Mouse (Mus musculus) heart, embryonic 10.5 days (tissue): ENCODE results near the gene Camk2d. TPM values are rescaled to one million over a fixed set of nuclear protein-coding genes. Genes with fewer than 3 reads are reported as not detected.

Experiments
- DNase-seq: peaks from one replicate; pipeline ENCODE4 v3.0.0-alpha.2; 2017; ENCODE audit warnings: low spot score
- H3K27ac ChIP-seq: fragments of 300-500 bp; sonication (generic); 2 replicates; pipeline ENCODE4 v1.5.1; 2016; ENCODE audit warnings: mild to moderate bottlenecking
- H3K27me3 ChIP-seq: fragments of 300-500 bp; sonication (generic); 2 replicates; pipeline ENCODE4 v1.6.1; 2016; ENCODE audit warnings: mild to moderate bottlenecking; ENCODE audit not compliant: poor library complexity, insufficient read depth, severe bottlenecking
- H3K36me3 ChIP-seq: fragments of 300-500 bp; sonication (generic); 2 replicates; pipeline ENCODE4 v1.6.1; 2016; ENCODE audit warnings: mild to moderate bottlenecking, moderate library complexity
- H3K4me1 ChIP-seq: fragments of 300-500 bp; sonication (generic); 2 replicates; pipeline ENCODE4 v1.6.1; 2016; ENCODE audit warnings: mild to moderate bottlenecking
- H3K4me3 ChIP-seq: fragments of 300-500 bp; sonication (generic); 2 replicates; pipeline ENCODE4 v1.5.1; 2016; ENCODE audit warnings: mild to moderate bottlenecking, moderate library complexity
- H3K9me3 ChIP-seq: fragments of 300-500 bp; sonication (generic); 2 replicates; pipeline ENCODE4 v1.6.1; 2016; ENCODE audit warnings: mild to moderate bottlenecking, moderate library complexity
- WGBS: fragments of 180-500 bp; shearing (Covaris S2); methylation state at CpG from one replicate; pipeline ENCODE4 v1.1.7; 2016; 5-methylcytosine and 5-hydroxymethylcytosine counted together
- polyA plus RNA-seq: library from polyadenylated mRNA; unstranded; fragments of >200 nt; fragmentation: Nextera tagmentation; extraction: Ambion mirVana; gene quantifications from 2 replicates; pipeline ENCODE4 v1.2.1, GENCODE M21; 2016

The Camk2d gene
- polyA plus RNA-seq, 1 experiment from 2014 or later, result 58.0 TPM

- Histone ChIP-seq H3K4me3 (no peak overlapping the region), H3K27ac (peak overlapping the region; percentile 83)
- 78% methylated on average over 5 of the region's 5 CpGs for WGBS
These were observed 126.9 kb downstream of the Camk2d start for GRCm38 (mm10) chr3:126723021-126723449.

GRCm38 (mm10) chr3:126723458-126723857 lies 127.4 kb downstream of the Camk2d start:
- WGBS, result 49% methylated on average over 5 of the region's 5 CpGs

More at GRCm38 (mm10) chr3:126723021-126723449, 126.9 kb downstream of the Camk2d start:
- Histone ChIP-seq H3K9me3 (no peaks in the 10 kb centered on the region), H3K27me3 (no peaks in the 10 kb centered on the region), H3K36me3 (no peaks in the 10 kb centered on the region), H3K4me1 (peaks cover 14% of the 10 kb centered on the region; the same call in 1 of the 2 replicates)
- DNase-seq, result no peak

GRCm38 (mm10) chr3:126725647-126726046 lies 129.5 kb downstream of the Camk2d start:
- Histone ChIP-seq H3K9me3 (no peaks in the 10 kb centered on the region), H3K4me1 (peaks cover 16% of the 10 kb centered on the region; the same call in 1 of the 2 replicates)
- 83% methylated on average over 9 of the region's 9 CpGs for WGBS

More at GRCm38 (mm10) chr3:126723458-126723857, 127.4 kb downstream of the Camk2d start:
- no peaks in the 10 kb centered on the region for H3K27me3 ChIP-seq
- peak overlapping the region; percentile 83 for H3K27ac ChIP-seq
- no peaks in the 10 kb centered on the region for H3K9me3 ChIP-seq
- H3K36me3 ChIP-seq, result no peaks in the 10 kb centered on the region
- no peak overlapping the region for H3K4me3 ChIP-seq
- DNase-seq, result peak; percentile 77
- peaks cover 16% of the 10 kb centered on the region; the same call in 1 of the 2 replicates for H3K4me1 ChIP-seq

GRCm38 (mm10) chr3:126727387-126727786 lies 131.3 kb downstream of the Camk2d start:
- Histone ChIP-seq H3K4me3 (no peak overlapping the region), H3K4me1 (peaks cover 16% of the 10 kb centered on the region; the same call in 1 of the 2 replicates), H3K27me3 (no peaks in the 10 kb centered on the region), H3K27ac (no peak overlapping the region; the same call in 1 of the 2 replicates), H3K9me3 (no peaks in the 10 kb centered on the region), H3K36me3 (0 out of 2 replicates have a peak, but pooled peaks cover under 1% of the 10 kb centered on the region)
- 94% methylated on average over 4 of the region's 4 CpGs for WGBS
- no peak for DNase-seq

More at GRCm38 (mm10) chr3:126725647-126726046, 129.5 kb downstream of the Camk2d start:
- Histone ChIP-seq H3K36me3 (no peaks in the 10 kb centered on the region), H3K4me3 (no peak overlapping the region), H3K27me3 (no peaks in the 10 kb centered on the region), H3K27ac (peak overlapping the region; percentile 64; the same call in 1 of the 2 replicates)
- DNase-seq, result no peak

- no peak overlapping the region for H3K4me3 ChIP-seq
- H3K36me3 ChIP-seq, result peaks cover 7% of the 10 kb centered on the region
- H3K4me1 ChIP-seq, result peaks cover 14% of the 10 kb centered on the region
- no peak overlapping the region for H3K27ac ChIP-seq
- no peaks in the 10 kb centered on the region for H3K27me3 ChIP-seq
- 88% methylated on average over 5 of the region's 5 CpGs for WGBS
- DNase-seq, result no peak
- H3K9me3 ChIP-seq, result no peaks in the 10 kb centered on the region
These were observed 134.3 kb downstream of the Camk2d start for GRCm38 (mm10) chr3:126730411-126730810.

- Histone ChIP-seq H3K4me3 (no peak overlapping the region), H3K9me3 (no peaks in the 10 kb centered on the region), H3K4me1 (peaks cover 22% of the 10 kb centered on the region), H3K36me3 (peaks cover 7% of the 10 kb centered on the region), H3K27me3 (no peaks in the 10 kb centered on the region), H3K27ac (no peak overlapping the region)
- DNase-seq, result no peak
- WGBS, result 80% methylated on average over 2 of the region's 2 CpGs
These were observed 136.2 kb downstream of the Camk2d start for GRCm38 (mm10) chr3:126732323-126732722.

GRCm38 (mm10) chr3:126734533-126734932 lies 138.4 kb downstream of the Camk2d start:
- peaks cover 17% of the 10 kb centered on the region for H3K4me1 ChIP-seq
- 88% methylated on average over 2 of the region's 2 CpGs for WGBS
- H3K27ac ChIP-seq, result no peak overlapping the region
- no peak overlapping the region for H3K4me3 ChIP-seq
- DNase-seq, result no peak
- no peaks in the 10 kb centered on the region for H3K9me3 ChIP-seq
- peaks cover 7% of the 10 kb centered on the region for H3K36me3 ChIP-seq
- H3K27me3 ChIP-seq, result no peaks in the 10 kb centered on the region

GRCm38 (mm10) chr3:126735211-126735610 lies 139.1 kb downstream of the Camk2d start:
- 70% methylated on average over 5 of the region's 5 CpGs for WGBS
- DNase-seq, result no peak
- Histone ChIP-seq H3K27me3 (no peaks in the 10 kb centered on the region), H3K27ac (peak overlapping the region; percentile 70), H3K9me3 (no peaks in the 10 kb centered on the region), H3K4me1 (peaks cover 17% of the 10 kb centered on the region), H3K36me3 (peaks cover 7% of the 10 kb centered on the region), H3K4me3 (no peak overlapping the region)

- no peak overlapping the region; the same call in 1 of the 2 replicates for H3K27ac ChIP-seq
- H3K4me3 ChIP-seq, result no peak overlapping the region
- DNase-seq, result no peak
- peaks cover 17% of the 10 kb centered on the region for H3K4me1 ChIP-seq
- 89% methylated on average over 2 of the region's 2 CpGs for WGBS
- H3K27me3 ChIP-seq, result no peaks in the 10 kb centered on the region
- H3K9me3 ChIP-seq, result no peaks in the 10 kb centered on the region
- H3K36me3 ChIP-seq, result peaks cover 7% of the 10 kb centered on the region
These were observed 141.0 kb downstream of the Camk2d start for GRCm38 (mm10) chr3:126737128-126737527.

- no peak for DNase-seq
- no peak overlapping the region for H3K27ac ChIP-seq
- no peaks in the 10 kb centered on the region for H3K27me3 ChIP-seq
- 83% methylated on average over 1 of the region's 1 CpGs for whole genome bisulfite sequencing
- H3K4me1 ChIP-seq, result peaks cover 18% of the 10 kb centered on the region
- no peaks in the 10 kb centered on the region for H3K9me3 ChIP-seq
- no peaks in the 10 kb centered on the region for H3K36me3 ChIP-seq
- no peak overlapping the region for H3K4me3 ChIP-seq
These were observed 144.0 kb downstream of the Camk2d start for GRCm38 (mm10) chr3:126740146-126740545.

- DNase-seq, result no peak
- no peaks in the 10 kb centered on the region for H3K36me3 ChIP-seq
- WGBS, result 76% methylated on average over 3 of the region's 3 CpGs
- H3K4me3 ChIP-seq, result no peak overlapping the region
- H3K27ac ChIP-seq, result peak overlapping the region; percentile 78; the same call in 1 of the 2 replicates
- no peaks in the 10 kb centered on the region for H3K9me3 ChIP-seq
- H3K4me1 ChIP-seq, result peaks cover 27% of the 10 kb centered on the region
- no peaks in the 10 kb centered on the region for H3K27me3 ChIP-seq
These were observed 148.5 kb downstream of the Camk2d start for GRCm38 (mm10) chr3:126744432-126745133.

- Histone ChIP-seq H3K27me3 (no peaks in the 10 kb centered on the region), H3K4me1 (peaks cover 27% of the 10 kb centered on the region), H3K4me3 (no peak overlapping the region), H3K27ac (peak overlapping the region; percentile 78), H3K9me3 (no peaks in the 10 kb centered on the region), H3K36me3 (no peaks in the 10 kb centered on the region)
- peak; percentile 92 for DNase-seq
- 51% methylated on average over 11 of the region's 11 CpGs for WGBS
These were observed 150.2 kb downstream of the Camk2d start for GRCm38 (mm10) chr3:126746148-126746803.

- Histone ChIP-seq H3K27me3 (no peaks in the 10 kb centered on the region), H3K27ac (peak overlapping the region; percentile 47; the same call in 1 of the 2 replicates), H3K4me1 (peaks cover 28% of the 10 kb centered on the region), H3K36me3 (no peaks in the 10 kb centered on the region), H3K9me3 (no peaks in the 10 kb centered on the region), H3K4me3 (no peak overlapping the region)
- 77% methylated on average over 3 of the region's 3 CpGs for WGBS
- no peak for DNase-seq
These were observed 151.5 kb downstream of the Camk2d start for GRCm38 (mm10) chr3:126747628-126748027.
